Mouse (Mus musculus) midbrain, embryonic 10.5 days (tissue): ENCODE results near the gene Ccdc32. TPM values are rescaled to one million over a fixed set of nuclear protein-coding genes. Genes with fewer than 3 reads are reported as not detected.

Experiments
- DNase-seq: peaks from one replicate; pipeline ENCODE4 v3.0.0-alpha.2; 2017; ENCODE audit warnings: low spot score
- H3K27ac ChIP-seq: fragments of 300-500 bp; sonication (generic); replicated peaks from 2 replicates; pipeline ENCODE4 v1.5.1; 2016; ENCODE audit warnings: mild to moderate bottlenecking
- H3K27me3 ChIP-seq: fragments of 300-500 bp; sonication (generic); 2 replicates; pipeline ENCODE4 v1.6.1; 2016; ENCODE audit warnings: low read depth, mild to moderate bottlenecking; ENCODE audit not compliant: poor library complexity, severe bottlenecking
- H3K36me3 ChIP-seq: fragments of 300-500 bp; sonication (generic); 2 replicates; pipeline ENCODE4 v1.6.1; 2016; ENCODE audit warnings: mild to moderate bottlenecking, moderate library complexity
- H3K4me1 ChIP-seq: fragments of 300-500 bp; sonication (generic); 2 replicates; pipeline ENCODE4 v1.6.1; 2016
- H3K4me3 ChIP-seq: fragments of 300-500 bp; sonication (generic); 2 replicates; pipeline ENCODE4 v1.5.1; 2016; ENCODE audit warnings: mild to moderate bottlenecking, moderate library complexity
- H3K9me3 ChIP-seq: fragments of 300-500 bp; sonication (generic); replicated peaks from 2 replicates; pipeline ENCODE4 v1.6.1; 2016; ENCODE audit warnings: mild to moderate bottlenecking
- WGBS: fragments of 180-500 bp; shearing (Covaris S2); methylation state at CpG from one replicate; pipeline ENCODE4 v1.1.7; 2016; 5-methylcytosine and 5-hydroxymethylcytosine counted together
- polyA plus RNA-seq: library from polyadenylated mRNA; unstranded; fragments of >200 nt; fragmentation: Nextera tagmentation; extraction: Ambion mirVana; gene quantifications from 2 replicates; pipeline ENCODE4 v1.2.1, GENCODE M21; 2016

Gene Ccdc32
- 21.9 and 22.4 TPM in 2 replicates for polyA plus RNA-seq

GRCm38 (mm10) chr2:119028941-119029551 is at the start of gene Ccdc32:
Gene Ccdc32, minus strand, starts transcription at chr2:119029393.
- peak within 1 kb of the TSS; percentile 65 for H3K27ac ChIP-seq
- no peaks in the 10 kb centered on the region for H3K27me3 ChIP-seq
- H3K4me3 ChIP-seq: peak within 1 kb of the TSS; percentile 63
- H3K36me3 ChIP-seq: peaks cover 25% of the 10 kb centered on the region
- WGBS: 2% methylated on average over 28 of the region's 28 CpGs
- peaks cover 18% of the 10 kb centered on the region for H3K4me1 ChIP-seq
- peak; percentile 92 for DNase-seq
- H3K9me3 ChIP-seq: no peaks in the 10 kb centered on the region

- 93% methylated on average over 4 of the region's 4 CpGs for whole genome bisulfite sequencing
- Histone ChIP-seq H3K36me3 (peaks cover 70% of the 10 kb centered on the region), H3K9me3 (no peaks in the 10 kb centered on the region), H3K4me1 (no peaks in the 10 kb centered on the region), H3K27ac (no peak overlapping the region), H3K27me3 (no peaks in the 10 kb centered on the region), H3K4me3 (no peak overlapping the region)
- no peak for DNase-seq
These were observed 43.2 kb upstream of the Ccdc32 start for GRCm38 (mm10) chr2:119072397-119072796.

DNA sequence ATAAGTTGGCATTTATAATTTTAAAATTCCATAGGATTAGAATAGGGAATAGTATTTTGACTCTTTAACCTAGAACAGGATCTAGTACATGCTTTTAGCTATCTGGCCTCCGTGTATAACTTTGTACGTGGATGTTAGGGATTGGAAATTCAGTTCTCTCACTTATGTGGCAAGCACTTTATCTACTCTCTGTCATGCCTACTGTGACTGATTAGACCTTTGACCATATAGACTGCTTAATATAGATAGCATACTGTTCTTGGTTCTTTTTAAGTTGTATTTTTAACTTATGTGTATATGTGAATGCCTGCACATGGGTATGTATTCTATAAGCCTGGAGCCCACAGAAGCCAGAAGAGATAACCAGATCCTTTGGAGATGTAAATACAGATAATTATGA is 30.9 kb upstream of the Ccdc32 start:
- no peak for DNase-seq
- H3K4me1 ChIP-seq: no peaks in the 10 kb centered on the region
- H3K27ac ChIP-seq: no peak overlapping the region
- 96% methylated on average over 2 of the region's 2 CpGs for WGBS
- H3K9me3 ChIP-seq: no peaks in the 10 kb centered on the region
- no peaks in the 10 kb centered on the region for H3K27me3 ChIP-seq
- no peak overlapping the region for H3K4me3 ChIP-seq
- H3K36me3 ChIP-seq: peaks cover 59% of the 10 kb centered on the region

DNA sequence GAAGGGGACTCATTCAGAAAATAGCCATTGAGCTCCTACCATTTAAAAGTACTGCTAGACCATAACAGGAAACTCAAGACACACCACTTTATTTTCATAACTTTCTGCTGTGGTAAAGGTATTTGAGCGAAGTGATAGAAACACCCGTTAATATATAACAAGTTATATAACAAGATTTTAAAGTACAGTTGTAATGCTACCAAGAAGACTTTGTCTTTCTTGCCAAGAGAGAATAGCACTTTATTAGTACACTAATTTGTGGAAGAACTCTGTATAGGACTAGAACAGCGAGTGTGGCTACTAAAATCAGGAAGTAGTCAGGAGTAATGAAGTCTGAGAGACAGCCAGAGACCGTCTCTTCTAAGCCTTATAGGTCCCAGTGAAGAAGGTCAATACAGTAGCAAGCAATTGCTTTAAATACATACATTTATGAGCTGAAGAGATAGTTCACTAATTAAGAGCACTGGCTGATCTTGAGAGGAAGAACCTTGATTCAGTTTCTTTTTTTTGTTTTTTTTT is 21.0 kb upstream of the Ccdc32 start:
- H3K36me3 ChIP-seq: peaks cover 6% of the 10 kb centered on the region; the same call in 1 of the 2 replicates
- 93% methylated on average over 4 of the region's 4 CpGs for WGBS
- H3K27me3 ChIP-seq: no peaks in the 10 kb centered on the region
- no peak overlapping the region for H3K27ac ChIP-seq
- no peak for DNase-seq
- H3K4me3 ChIP-seq: no peak overlapping the region
- peaks cover 17% of the 10 kb centered on the region for H3K4me1 ChIP-seq
- no peaks in the 10 kb centered on the region for H3K9me3 ChIP-seq

- Histone ChIP-seq H3K9me3 (no peaks in the 10 kb centered on the region), H3K27me3 (no peaks in the 10 kb centered on the region), H3K27ac (peak overlapping the region; percentile 96), H3K4me3 (peak overlapping the region; percentile 83), H3K4me1 (peaks cover 17% of the 10 kb centered on the region), H3K36me3 (peaks cover 6% of the 10 kb centered on the region; the same call in 1 of the 2 replicates)
- DNase-seq: no peak
- WGBS: 29% methylated on average over 4 of the region's 4 CpGs
These were observed 18.7 kb upstream of the Ccdc32 start for GRCm38 (mm10) chr2:119047849-119048248.

DNA sequence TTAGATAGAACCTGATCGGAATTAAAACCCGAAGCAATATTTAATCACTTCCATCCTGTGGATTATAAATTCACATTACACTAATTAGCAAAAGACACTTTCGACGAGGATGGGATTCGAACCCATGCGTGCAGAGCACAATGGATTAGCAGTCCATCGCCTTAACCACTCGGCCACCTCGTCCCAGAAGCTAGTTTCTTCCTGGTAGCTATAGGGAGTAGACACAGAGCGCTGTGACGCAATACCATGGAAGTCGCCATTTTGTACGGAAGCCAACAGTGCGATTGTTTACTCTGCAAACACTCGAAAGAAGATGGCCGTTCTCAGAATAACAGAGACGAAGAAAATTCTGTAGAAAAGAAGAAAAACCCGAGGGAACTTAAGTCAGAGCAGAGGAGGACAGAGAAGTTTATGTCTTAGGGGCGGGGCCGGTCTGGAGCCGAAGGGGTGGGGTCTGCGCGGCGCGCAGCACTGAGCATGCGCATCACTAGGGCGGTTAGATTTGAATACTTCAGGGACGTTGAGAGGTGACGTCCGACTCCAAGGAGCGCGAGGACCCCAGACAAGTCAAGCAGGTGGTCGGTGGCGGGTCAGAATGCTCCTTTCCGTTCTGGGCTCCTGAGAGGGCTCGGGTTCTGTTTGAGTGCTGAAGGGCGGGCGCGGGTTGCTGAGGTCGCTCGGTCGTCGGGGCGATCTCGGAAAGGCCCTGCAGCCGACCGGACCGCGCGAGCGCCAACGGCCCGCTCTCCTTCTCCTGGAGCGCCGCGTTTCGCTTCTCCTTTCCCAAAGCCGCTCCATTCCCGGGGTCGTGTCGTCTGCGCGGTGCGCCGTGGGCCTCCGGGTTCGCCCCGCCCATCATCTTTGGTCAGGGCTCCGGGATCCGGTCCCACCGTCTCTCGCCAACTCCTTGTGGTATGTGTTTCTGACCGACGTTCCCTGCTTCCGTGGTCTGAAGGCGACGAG is 17.7 kb upstream of the Ccdc32 start, which contains the start of gene Knl1:
TSS of gene Knl1 (plus strand) at position 471 of the 963 bp plus-strand sequence.
- peaks cover 13% of the 10 kb centered on the region for H3K36me3 ChIP-seq
- peaks cover 17% of the 10 kb centered on the region for H3K4me1 ChIP-seq
- peak within 1 kb of the TSS; percentile 96 for H3K27ac ChIP-seq
- WGBS: under 1% methylated on average over 77 of the region's 77 CpGs
- peak; percentile 96 for DNase-seq
- no peaks in the 10 kb centered on the region for H3K27me3 ChIP-seq
- peak within 1 kb of the TSS; percentile 83 for H3K4me3 ChIP-seq
- H3K9me3 ChIP-seq: no peaks in the 10 kb centered on the region

- Histone ChIP-seq H3K36me3 (peaks cover 22% of the 10 kb centered on the region), H3K9me3 (no peaks in the 10 kb centered on the region), H3K27ac (no peak overlapping the region), H3K27me3 (no peaks in the 10 kb centered on the region), H3K4me1 (peaks cover 13% of the 10 kb centered on the region), H3K4me3 (no peak overlapping the region)
- DNase-seq: no peak
- 72% methylated on average over 2 of the region's 2 CpGs for WGBS
These were observed 16.0 kb upstream of the Ccdc32 start for GRCm38 (mm10) chr2:119045163-119045562.

DNA sequence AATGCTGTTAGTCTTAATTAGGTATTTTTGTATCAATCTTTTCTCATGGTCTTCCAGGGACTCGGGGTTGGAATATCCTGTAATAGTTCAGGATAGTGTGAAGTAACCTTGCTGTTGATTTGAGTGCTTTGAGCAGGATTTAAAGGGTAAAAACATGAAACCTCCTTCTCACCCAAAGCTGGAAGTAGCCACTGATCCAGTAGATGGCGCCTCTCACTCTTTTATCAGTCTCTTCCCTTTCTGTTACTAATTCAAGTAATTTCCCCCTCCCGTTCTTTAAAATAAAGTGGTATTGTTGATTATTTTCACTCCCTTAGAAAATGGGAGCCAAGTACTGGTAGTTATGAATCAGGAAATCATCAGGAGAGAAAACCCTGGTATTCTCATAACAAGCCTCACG is 11.7 kb upstream of the Ccdc32 start:
- H3K9me3 ChIP-seq: no peaks in the 10 kb centered on the region
- 56% methylated on average over 4 of the region's 4 CpGs for WGBS
- peaks cover 4% of the 10 kb centered on the region for H3K4me1 ChIP-seq
- H3K4me3 ChIP-seq: no peak overlapping the region
- H3K27ac ChIP-seq: no peak overlapping the region
- peaks cover 57% of the 10 kb centered on the region for H3K36me3 ChIP-seq
- H3K27me3 ChIP-seq: no peaks in the 10 kb centered on the region
- no peak for DNase-seq

- Histone ChIP-seq H3K27ac (peak overlapping the region; percentile 96), H3K27me3 (no peaks in the 10 kb centered on the region)
These were observed 6.2 kb upstream of the Ccdc32 start for GRCm38 (mm10) chr2:119035397-119035745.

DNA sequence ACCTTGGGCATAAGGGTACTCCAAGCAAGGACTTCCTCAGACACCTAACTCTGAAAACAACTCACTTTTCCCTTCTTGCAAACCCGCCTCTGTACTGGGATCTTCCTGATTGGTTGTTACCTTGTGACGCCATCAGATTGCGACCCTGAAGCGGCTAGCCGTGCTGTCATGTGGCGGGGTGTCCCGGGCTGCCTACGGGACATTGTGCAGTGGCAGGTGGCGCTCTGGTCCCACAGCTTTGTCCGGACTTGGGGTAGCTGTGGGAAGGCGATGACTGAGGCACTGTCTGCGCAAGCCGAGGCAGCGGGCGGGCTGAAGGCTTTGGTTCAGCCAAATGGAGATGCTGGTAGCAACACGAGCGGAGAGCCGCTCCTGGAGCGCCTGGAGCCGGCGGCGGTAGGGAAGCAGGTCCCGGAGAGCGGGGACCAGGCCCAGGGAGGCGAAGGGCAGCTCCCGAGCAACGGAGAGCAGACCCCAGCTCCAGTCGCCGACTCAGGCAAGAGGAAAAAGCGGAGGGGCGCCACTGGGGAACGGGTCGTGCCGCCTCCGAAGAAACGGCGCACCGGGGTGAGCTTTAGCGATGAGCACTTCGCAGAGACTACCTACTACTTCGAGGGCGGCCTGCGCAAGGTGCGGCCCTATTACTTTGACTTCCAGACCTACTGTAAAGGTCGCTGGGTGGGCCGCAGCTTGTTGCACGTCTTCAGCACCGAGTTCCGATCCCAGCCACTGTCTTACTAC is 5.6 kb upstream of the Ccdc32 start, which contains the start of gene Rpusd2:
TSS of gene Rpusd2 (plus strand) at position 135 of the 741 bp plus-strand sequence.
- DNase-seq: peak; percentile 97
- H3K9me3 ChIP-seq: no peaks in the 10 kb centered on the region
- H3K27me3 ChIP-seq: no peaks in the 10 kb centered on the region
- peak within 1 kb of the TSS; percentile 96 for H3K4me3 ChIP-seq
- H3K4me1 ChIP-seq: peaks cover 16% of the 10 kb centered on the region
- peak within 1 kb of the TSS; percentile 96 for H3K27ac ChIP-seq
- under 1% methylated on average over 49 of the region's 49 CpGs for WGBS
- H3K36me3 ChIP-seq: peaks cover 31% of the 10 kb centered on the region

More at GRCm38 (mm10) chr2:119035397-119035745, 6.2 kb upstream of the Ccdc32 start:
- Histone ChIP-seq H3K9me3 (no peaks in the 10 kb centered on the region), H3K4me3 (peak overlapping the region; percentile 96), H3K36me3 (peaks cover 37% of the 10 kb centered on the region), H3K4me1 (peaks cover 16% of the 10 kb centered on the region)
- no peak for DNase-seq
- WGBS: 10% methylated on average over 7 of the region's 7 CpGs

GRCm38 (mm10) chr2:119032191-119032590 is 3.0 kb upstream of the Ccdc32 start:
- Histone ChIP-seq H3K4me1 (peaks cover 34% of the 10 kb centered on the region), H3K9me3 (no peaks in the 10 kb centered on the region), H3K27me3 (no peaks in the 10 kb centered on the region), H3K27ac (no peak overlapping the region), H3K36me3 (peaks cover 6% of the 10 kb centered on the region), H3K4me3 (no peak overlapping the region)
- DNase-seq: no peak
- WGBS: 78% methylated on average over 4 of the region's 4 CpGs

DNA sequence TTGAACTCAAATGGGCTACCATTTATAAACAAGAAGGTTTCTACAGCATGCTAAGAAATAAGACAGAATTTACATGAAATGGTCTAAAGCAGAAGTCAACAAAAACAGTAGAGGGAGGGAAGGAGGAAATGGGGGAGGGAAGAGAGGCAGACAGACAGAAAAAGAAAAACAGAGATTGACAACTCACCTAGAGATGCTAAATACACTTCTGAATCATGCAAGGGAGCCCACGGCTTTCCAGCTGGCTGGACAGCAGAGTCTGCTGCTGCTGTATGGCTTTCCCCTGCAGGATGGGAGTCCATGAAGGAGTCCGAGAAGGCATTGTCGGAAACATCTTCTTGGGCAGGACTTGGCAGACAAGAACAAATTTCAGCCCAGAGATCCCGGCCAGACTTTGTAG is 2.2 kb downstream of the Ccdc32 start:
- no peak for DNase-seq
- peaks cover 44% of the 10 kb centered on the region for H3K36me3 ChIP-seq
- no peak overlapping the region for H3K4me3 ChIP-seq
- H3K4me1 ChIP-seq: peaks cover 18% of the 10 kb centered on the region
- 90% methylated on average over 4 of the region's 4 CpGs for WGBS
- no peak overlapping the region for H3K27ac ChIP-seq
- H3K9me3 ChIP-seq: no peaks in the 10 kb centered on the region
- no peaks in the 10 kb centered on the region for H3K27me3 ChIP-seq
